Mouse (Mus musculus) neural tube, embryonic 11.5 days (tissue): ENCODE results near the gene Zfp318. TPM values are rescaled to one million over a fixed set of nuclear protein-coding genes. Genes with fewer than 3 reads are reported as not detected.
A peak's percentile ranks its signal among the peaks of the same experiment; 100 is the strongest.

Experiments used
- ATAC-seq: fragments of 200-750 bp; cut with Nextera tagmentation; 2 replicates; pipeline ENCODE4 v1.8.0; 2017; ENCODE audit warnings: moderate number of reproducible peaks, mild to moderate bottlenecking, moderate TSS enrichment, moderate library complexity; ENCODE audit not compliant: insufficient read depth, low FRiP score, low TSS enrichment
- DNase-seq: peaks from one replicate; pipeline ENCODE4 v3.0.0-alpha.2; 2015; ENCODE audit warnings: low spot score
- H3K27ac ChIP-seq: fragments of 300-500 bp; sonication (generic); 2 replicates; pipeline ENCODE4 v1.5.1; 2014; ENCODE audit warnings: low read depth, mild to moderate bottlenecking, low read length
- H3K27me3 ChIP-seq: fragments of 300-500 bp; sonication (generic); 2 replicates; pipeline ENCODE4 v1.6.1; 2014; ENCODE audit warnings: mild to moderate bottlenecking, low read length, mixed read lengths; ENCODE audit not compliant: control insufficient read depth, insufficient read depth
- H3K36me3 ChIP-seq: fragments of 300-500 bp; sonication (generic); 2 replicates; pipeline ENCODE4 v1.6.1; 2014; ENCODE audit warnings: mild to moderate bottlenecking, low read length, moderate library complexity, mixed read lengths; ENCODE audit not compliant: control insufficient read depth, insufficient read depth
- H3K4me1 ChIP-seq: fragments of 300-500 bp; sonication (generic); 2 replicates; pipeline ENCODE4 v1.6.1; 2014; ENCODE audit warnings: low read length, mixed read lengths; ENCODE audit not compliant: control insufficient read depth, insufficient read depth
- H3K4me2 ChIP-seq: fragments of 300-500 bp; sonication (generic); 2 replicates; pipeline ENCODE4 v1.6.1; 2014; ENCODE audit warnings: low read depth, mild to moderate bottlenecking, moderate library complexity
- H3K4me3 ChIP-seq: fragments of 300-500 bp; sonication (generic); 2 replicates; pipeline ENCODE4 v1.5.1; 2014; ENCODE audit warnings: low read depth, low read length
- H3K9ac ChIP-seq: fragments of 300-500 bp; sonication (generic); 2 replicates; pipeline ENCODE4 v1.6.1; 2014; ENCODE audit warnings: mild to moderate bottlenecking, low read length
- H3K9me3 ChIP-seq: fragments of 300-500 bp; sonication (generic); 2 replicates; pipeline ENCODE4 v1.6.1; 2016; ENCODE audit warnings: low read length; ENCODE audit not compliant: control insufficient read depth
- WGBS: fragments of 180-500 bp; shearing (Covaris S2); extraction: QIAGEN DNeasy Blood & Tissue Kit; methylation state at CpG from one replicate; pipeline ENCODE4 v1.1.7; 2014; 5-methylcytosine and 5-hydroxymethylcytosine counted together
- polyA plus RNA-seq: library from polyadenylated mRNA; unstranded; fragments of >200 nt; fragmentation: Nextera tagmentation; extraction: Ambion mirVana; gene quantifications from 2 replicates; pipeline ENCODE4 v1.2.1, GENCODE M21; 2014

Gene Zfp318
- polyA plus RNA-seq, 1 experiment from 2014 or later: 15.0 TPM

DNA sequence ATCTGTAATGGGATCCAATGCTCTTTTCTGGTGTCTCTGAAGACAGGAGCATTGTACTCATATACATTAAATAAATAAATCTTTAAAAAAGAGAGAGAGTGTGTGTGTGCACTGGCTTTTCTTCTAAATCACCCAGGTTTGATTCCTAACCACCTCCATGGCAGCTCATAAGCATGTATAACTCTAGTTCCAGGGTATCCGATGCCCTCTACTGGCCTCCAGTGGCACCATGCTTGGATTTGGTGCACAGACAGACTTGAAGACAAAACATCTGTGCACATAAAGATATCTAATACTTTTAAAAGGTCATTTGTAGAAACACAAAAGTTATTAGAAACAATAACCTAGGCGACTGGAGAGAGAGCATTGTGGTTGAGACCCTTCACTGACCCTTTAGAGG is 9.5 kb downstream of the Zfp318 start:
- Histone ChIP-seq H3K4me1 (no peaks in the 10 kb centered on the region), H3K27me3 (no peaks in the 10 kb centered on the region), H3K36me3 (0 out of 2 replicates have a peak, but pooled peaks cover 2% of the 10 kb centered on the region), H3K4me2 (no peak overlapping the region), H3K27ac (no peak overlapping the region), H3K4me3 (no peak overlapping the region), H3K9ac (no peak overlapping the region), H3K9me3 (no peaks in the 10 kb centered on the region)
- 44% methylated on average over 2 of the region's 2 CpGs for WGBS
- ATAC-seq: no peak
- peak; percentile 45 for DNase-seq

DNA sequence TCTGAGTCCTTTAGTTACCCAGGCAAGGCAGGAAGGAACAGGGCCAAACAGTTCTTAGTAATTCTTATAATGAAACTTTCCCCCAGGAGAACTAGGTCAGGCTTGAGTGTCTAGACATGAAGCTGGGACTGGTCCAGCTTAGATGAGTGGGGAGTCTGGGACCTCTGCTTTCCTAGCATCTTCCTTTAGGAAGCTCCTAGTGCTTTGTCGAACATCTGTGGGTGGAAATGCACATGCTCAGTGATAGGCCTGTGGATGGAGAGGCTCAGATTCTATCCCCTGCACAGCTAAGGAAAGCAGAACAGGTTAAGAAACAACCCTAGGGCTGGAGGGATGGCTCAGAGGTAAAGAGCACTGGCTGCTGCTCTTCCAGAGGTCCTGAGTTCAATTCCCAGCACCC is 11.1 kb downstream of the Zfp318 start:
- H3K27ac ChIP-seq: no peak overlapping the region
- H3K4me3 ChIP-seq: no peak overlapping the region
- no peaks in the 10 kb centered on the region for H3K9me3 ChIP-seq
- peaks cover 2% of the 10 kb centered on the region; the same call in 1 of the 2 replicates for H3K36me3 ChIP-seq
- H3K4me2 ChIP-seq: no peak overlapping the region
- H3K4me1 ChIP-seq: no peaks in the 10 kb centered on the region
- 96% methylated on average over 1 of the region's 1 CpGs for WGBS
- no peaks in the 10 kb centered on the region for H3K27me3 ChIP-seq
- no peak for ATAC-seq
- H3K9ac ChIP-seq: no peak overlapping the region
- DNase-seq: no peak

DNA sequence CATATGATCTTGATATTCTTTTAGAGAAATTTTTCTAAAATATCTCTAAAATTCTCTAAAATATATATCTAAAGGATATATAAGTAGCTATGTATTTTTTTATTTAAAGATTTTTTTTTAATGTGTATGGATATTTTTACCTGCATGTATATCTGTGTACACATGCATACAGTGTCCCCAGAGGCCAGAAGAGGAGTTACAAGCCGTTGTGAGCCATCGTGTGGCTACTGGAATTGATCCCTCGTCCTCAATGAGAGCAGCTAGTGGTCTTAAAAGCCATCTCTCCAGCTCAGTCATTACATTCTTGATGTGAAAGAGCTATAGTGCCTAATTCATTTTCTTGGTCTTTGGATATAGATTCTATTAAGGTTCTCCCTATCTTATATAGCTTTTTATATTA is 24.9 kb downstream of the Zfp318 start:
- Histone ChIP-seq H3K36me3 (peaks cover 10% of the 10 kb centered on the region), H3K4me2 (no peak overlapping the region), H3K9me3 (no peaks in the 10 kb centered on the region), H3K4me3 (no peak overlapping the region), H3K27ac (no peak overlapping the region), H3K9ac (no peak overlapping the region), H3K27me3 (no peaks in the 10 kb centered on the region), H3K4me1 (no peaks in the 10 kb centered on the region)
- ATAC-seq (no peak), DNase-seq (no peak)
- 41% methylated on average over 3 of the region's 3 CpGs for WGBS

DNA sequence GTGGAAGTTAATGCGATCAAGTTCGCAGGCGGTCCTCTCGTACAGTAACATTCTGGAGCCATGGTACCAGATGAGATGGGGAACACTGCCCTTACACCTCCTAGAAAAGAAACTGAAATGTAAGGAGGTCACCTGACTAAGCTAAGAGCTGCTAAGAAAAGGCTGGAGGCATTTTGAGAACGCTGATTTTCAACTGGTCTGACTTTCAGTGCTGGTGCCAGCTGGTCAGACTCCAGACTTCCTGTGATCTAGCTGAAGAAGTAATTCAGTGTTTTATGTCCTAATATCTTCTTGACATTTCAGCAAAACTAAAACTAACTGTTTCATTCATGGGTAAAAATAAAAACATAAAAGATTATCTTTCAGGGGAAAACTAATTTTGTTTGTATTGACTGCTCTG is 35.1 kb downstream of the Zfp318 start:
- Histone ChIP-seq H3K4me2 (no peak overlapping the region), H3K27me3 (no peaks in the 10 kb centered on the region), H3K36me3 (0 out of 2 replicates have a peak, but pooled peaks cover 2% of the 10 kb centered on the region), H3K9ac (no peak overlapping the region), H3K9me3 (no peaks in the 10 kb centered on the region), H3K4me1 (no peaks in the 10 kb centered on the region), H3K27ac (no peak overlapping the region), H3K4me3 (no peak overlapping the region)
- WGBS: 84% methylated on average over 5 of the region's 5 CpGs
- ATAC-seq: no peak
- no peak for DNase-seq

DNA sequence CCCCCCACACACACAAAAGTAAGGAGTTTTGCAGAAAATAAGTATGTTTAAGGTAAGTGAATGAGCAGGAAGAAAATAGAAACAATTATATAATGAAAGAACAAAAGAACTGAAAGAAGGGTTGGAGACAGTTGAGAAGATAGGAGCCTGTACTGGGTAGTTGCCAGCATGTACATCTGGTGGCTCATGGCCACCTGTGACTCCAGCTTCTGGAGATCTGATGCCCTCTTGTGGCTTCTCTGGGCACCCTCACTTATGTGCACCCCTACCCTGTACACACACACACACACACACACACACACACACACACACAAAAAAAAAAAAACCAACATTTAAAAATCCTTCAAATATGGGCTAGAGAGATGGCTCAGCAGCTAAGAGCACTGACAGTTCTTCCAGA is 36.2 kb downstream of the Zfp318 start:
- Histone ChIP-seq H3K27me3 (no peaks in the 10 kb centered on the region), H3K4me2 (no peak overlapping the region), H3K4me3 (no peak overlapping the region), H3K36me3 (no peaks in the 10 kb centered on the region), H3K9me3 (no peaks in the 10 kb centered on the region), H3K4me1 (no peaks in the 10 kb centered on the region), H3K27ac (no peak overlapping the region), H3K9ac (no peak overlapping the region)
- ATAC-seq (no peak), DNase-seq (no peak)

DNA sequence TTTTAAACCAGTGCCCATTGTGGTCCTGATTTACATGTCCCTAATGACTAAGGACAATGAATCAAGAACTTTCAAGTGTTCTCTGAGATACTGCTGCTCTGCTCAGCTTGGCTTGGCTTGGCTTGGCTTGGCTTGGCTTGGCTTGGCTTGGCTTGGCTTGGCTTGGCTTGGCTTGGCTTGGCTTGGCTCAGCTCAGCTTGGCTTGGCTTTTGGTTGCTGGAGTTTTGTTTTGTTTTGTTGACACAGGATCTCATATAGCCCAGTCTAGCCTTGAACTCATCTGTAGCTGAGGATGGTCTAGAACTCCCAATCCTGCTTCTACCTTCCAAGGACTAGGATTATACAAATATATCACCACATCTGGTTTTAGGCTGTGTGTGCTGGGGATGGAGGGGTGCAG is 43.0 kb downstream of the Zfp318 start:
- no peak overlapping the region for H3K4me2 ChIP-seq
- DNase-seq (no peak), ATAC-seq (no peak)
- H3K9ac ChIP-seq: no peak overlapping the region
- H3K36me3 ChIP-seq: no peaks in the 10 kb centered on the region
- no peak overlapping the region for H3K4me3 ChIP-seq
- H3K4me1 ChIP-seq: no peaks in the 10 kb centered on the region
- no peaks in the 10 kb centered on the region for H3K27me3 ChIP-seq
- no peaks in the 10 kb centered on the region for H3K9me3 ChIP-seq
- H3K27ac ChIP-seq: no peak overlapping the region

DNA sequence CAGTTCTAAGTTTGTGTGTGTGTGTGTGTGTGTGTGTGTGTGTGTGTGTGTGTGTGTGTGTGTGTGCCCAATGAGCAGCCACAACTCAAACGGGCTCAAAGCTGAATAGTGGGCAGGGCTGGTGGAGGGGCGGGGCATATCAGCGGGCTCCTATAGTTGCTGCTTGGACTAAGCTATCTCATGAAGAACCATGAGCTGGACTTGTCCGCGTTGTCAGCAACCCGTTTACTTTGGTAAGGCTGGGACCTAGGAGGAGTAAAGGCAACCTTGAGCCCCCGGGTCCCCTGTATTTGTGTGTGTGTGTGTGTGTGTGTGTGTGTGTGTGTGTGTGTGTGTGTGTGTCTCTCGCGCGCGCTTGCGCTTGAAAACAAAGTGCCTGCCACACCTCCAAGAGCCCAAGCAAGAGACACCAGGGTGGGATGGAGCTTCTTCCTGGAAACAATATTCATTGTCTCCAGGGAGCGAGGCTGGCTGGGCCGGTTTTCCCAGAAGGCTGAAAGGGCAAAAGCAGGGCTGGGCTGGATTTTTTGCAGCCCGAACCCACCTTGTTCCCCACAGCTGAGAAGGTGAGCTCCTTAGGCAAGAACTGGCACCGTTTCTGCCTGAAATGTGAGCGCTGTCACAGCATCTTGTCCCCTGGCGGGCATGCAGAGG is 45.4 kb downstream of the Zfp318 start, which contains the start of gene Crip3:
Crip3 (plus strand) TSS at position 166 of the 654 bp plus-strand sequence.
- H3K27me3 ChIP-seq: no peaks in the 10 kb centered on the region
- H3K9me3 ChIP-seq: no peaks in the 10 kb centered on the region
- H3K36me3 ChIP-seq: no peaks in the 10 kb centered on the region
- H3K27ac ChIP-seq: no peak within 1 kb of the TSS
- no peak within 1 kb of the TSS for H3K9ac ChIP-seq
- no peak within 1 kb of the TSS for H3K4me3 ChIP-seq
- ATAC-seq: no peak
- peak within 1 kb of the TSS; percentile 8; the same call in 1 of the 2 replicates for H3K4me2 ChIP-seq
- H3K4me1 ChIP-seq: 0 out of 2 replicates have a peak, but pooled peaks cover 2% of the 10 kb centered on the region
- 11% methylated on average over 14 of the region's 18 CpGs for WGBS
- DNase-seq: peak; percentile 29

DNA sequence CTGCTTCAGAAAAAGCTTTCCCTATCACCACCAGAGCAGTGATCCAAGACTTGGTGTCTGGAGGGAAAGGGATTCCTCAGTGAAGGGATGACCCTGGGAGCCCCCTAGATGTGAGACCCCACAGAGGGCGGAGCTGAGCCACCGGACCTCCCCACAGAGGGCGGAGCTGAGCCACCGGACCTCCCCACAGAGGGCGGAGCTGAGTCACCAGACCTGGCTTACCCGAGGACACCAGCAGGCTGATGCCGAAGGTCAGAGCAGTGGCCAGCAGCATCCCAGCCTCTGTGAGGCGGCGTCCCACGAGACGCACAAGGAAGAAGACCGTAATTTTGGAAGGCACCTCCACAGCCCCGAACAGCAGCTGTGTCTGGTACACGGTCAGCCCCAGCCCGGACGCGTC is 50.1 kb downstream of the Zfp318 start:
- no peaks in the 10 kb centered on the region for H3K36me3 ChIP-seq
- H3K27me3 ChIP-seq: no peaks in the 10 kb centered on the region
- no peaks in the 10 kb centered on the region for H3K9me3 ChIP-seq
- H3K4me3 ChIP-seq: no peak overlapping the region; the same call in 1 of the 2 replicates
- no peak overlapping the region for H3K27ac ChIP-seq
- peak overlapping the region; percentile 37 for H3K4me2 ChIP-seq
- peak; percentile 40 for DNase-seq
- peak; percentile 63; the same call in 1 of the 2 replicates for ATAC-seq
- 4% methylated on average over 17 of the region's 17 CpGs for WGBS
- 0 out of 2 replicates have a peak, but pooled peaks cover 2% of the 10 kb centered on the region for H3K4me1 ChIP-seq
- peak overlapping the region; percentile 32 for H3K9ac ChIP-seq

DNA sequence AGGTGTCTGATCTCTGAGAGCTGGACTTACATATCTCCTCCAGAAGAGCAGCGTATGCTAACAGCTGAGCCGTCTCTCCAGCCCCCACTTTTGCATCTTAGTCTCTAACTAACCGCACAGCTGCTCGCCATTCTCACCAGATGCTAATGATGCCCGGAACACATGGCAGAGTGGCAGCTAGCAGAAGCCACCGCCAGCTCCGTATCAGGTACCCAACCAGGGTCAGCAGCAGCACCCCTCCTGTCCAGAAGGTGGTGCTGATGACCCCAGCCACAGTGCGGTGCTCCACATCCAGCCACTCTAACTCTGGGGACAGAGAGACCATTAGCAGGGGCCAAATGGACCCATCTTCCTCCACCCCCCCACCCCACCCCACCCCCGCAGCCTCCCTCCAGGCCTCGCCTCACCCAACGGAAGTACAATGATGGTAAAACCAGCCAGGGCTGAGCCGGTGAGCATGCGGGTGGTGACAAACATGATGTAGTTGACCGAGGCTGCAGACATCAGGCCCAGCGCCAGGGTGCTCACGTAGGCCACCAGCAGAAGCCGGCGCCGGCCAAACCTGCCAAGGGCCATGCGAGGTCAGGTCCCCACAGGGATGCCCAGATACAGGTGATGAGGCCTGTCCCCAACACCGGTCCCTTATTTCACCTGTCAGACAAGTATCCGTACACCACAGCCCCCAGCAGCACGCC is 53.3 kb downstream of the Zfp318 start:
- DNase-seq: peak; percentile 53
- H3K27ac ChIP-seq: no peak overlapping the region

More for the DNA sequence above, 53.3 kb downstream of the Zfp318 start:
- Histone ChIP-seq H3K9me3 (no peaks in the 10 kb centered on the region), H3K36me3 (no peaks in the 10 kb centered on the region), H3K4me3 (no peak overlapping the region), H3K9ac (no peak overlapping the region), H3K27me3 (no peaks in the 10 kb centered on the region), H3K4me2 (no peak overlapping the region), H3K4me1 (0 out of 2 replicates have a peak, but pooled peaks cover 2% of the 10 kb centered on the region)
- WGBS: 26% methylated on average over 23 of the region's 23 CpGs
- ATAC-seq: peak; percentile 54
